Mouse (Mus musculus) lung, adult 2 months (tissue): Measurements from ENCODE around the gene Gosr1.

ENCODE experiments used
- CTCF ChIP-seq: fragments of 200-500 bp; IDR thresholded peaks from 2 replicates; pipeline ENCODE4 v1.5.1; 2011; ENCODE audit warnings: mild to moderate bottlenecking, low read length, control low read depth; ENCODE audit not compliant: insufficient read depth
- POLR2A ChIP-seq: fragments of 200-500 bp; IDR thresholded peaks from 2 replicates; pipeline ENCODE4 v1.6.1; 2011; ENCODE audit warnings: low read depth, mild to moderate bottlenecking, control low read depth, low read length, borderline replicate concordance; ENCODE audit errors: extremely low read depth

DNA sequence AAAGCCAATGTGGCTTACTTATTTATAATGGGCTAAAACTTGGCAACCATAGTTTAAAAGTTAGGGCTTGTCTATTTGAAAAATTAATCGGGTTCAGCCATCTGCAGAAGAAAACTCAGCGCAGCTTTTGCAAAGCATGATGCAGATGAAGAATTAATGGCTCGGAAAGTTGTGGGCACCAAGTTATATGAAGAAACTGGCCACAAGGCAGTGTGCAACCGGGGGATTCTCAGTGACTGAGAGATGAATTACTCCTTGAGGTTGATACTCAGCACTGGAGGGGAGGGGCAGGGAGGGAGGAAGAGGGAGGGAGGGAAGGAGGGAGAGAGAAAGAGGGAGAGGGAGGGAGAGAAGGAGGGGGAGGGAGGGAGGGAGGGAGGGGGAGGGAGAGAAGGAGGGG lies 46.4 kb downstream of the Gosr1 start:
- no peak for TF ChIP-seq POLR2A
- TF ChIP-seq CTCF = no peak
